Mouse (Mus musculus): ENCODE measurements around the gene Insl6. TPM values are rescaled to one million over a fixed set of nuclear protein-coding genes. Genes with fewer than 3 reads are reported as not detected.

Gene Insl6
- polyA plus RNA-seq, 1 experiment from 2014 or later = 19.1 TPM

GRCm38 (mm10) chr19:29361468-29362130 is 36.4 kb upstream of the Insl6 start:
- Histone ChIP-seq H3K27me3 (replicated peaks; ENCODE audit: control insufficient read depth, insufficient read depth, low read length) (no peaks in the 10 kb centered on the region), H3K27ac (ENCODE audit: low read length) (peak overlapping the region; percentile 65), H3K4me3 (ENCODE audit: low read length) (peak overlapping the region; percentile 74), H3K36me3 (ENCODE audit: control insufficient read depth, insufficient read depth, low read length) (0 out of 2 replicates have a peak, but pooled peaks cover 6% of the 10 kb centered on the region), H3K4me1 (ENCODE audit: control insufficient read depth, insufficient read depth, low read length) (peaks cover 10% of the 10 kb centered on the region; the same call in 1 of the 2 replicates), H3K4me2 (ENCODE audit: low read depth, low read length) (peak overlapping the region; percentile 73), H3K9ac (ENCODE audit: low read depth, low read length) (peak overlapping the region; percentile 85), H3K9me3 (ENCODE audit: control insufficient read depth, low read length) (no peaks in the 10 kb centered on the region)
- WGBS = 2% methylated on average over 33 of the region's 33 CpGs
- ATAC-seq = peak; percentile 99

DNA sequence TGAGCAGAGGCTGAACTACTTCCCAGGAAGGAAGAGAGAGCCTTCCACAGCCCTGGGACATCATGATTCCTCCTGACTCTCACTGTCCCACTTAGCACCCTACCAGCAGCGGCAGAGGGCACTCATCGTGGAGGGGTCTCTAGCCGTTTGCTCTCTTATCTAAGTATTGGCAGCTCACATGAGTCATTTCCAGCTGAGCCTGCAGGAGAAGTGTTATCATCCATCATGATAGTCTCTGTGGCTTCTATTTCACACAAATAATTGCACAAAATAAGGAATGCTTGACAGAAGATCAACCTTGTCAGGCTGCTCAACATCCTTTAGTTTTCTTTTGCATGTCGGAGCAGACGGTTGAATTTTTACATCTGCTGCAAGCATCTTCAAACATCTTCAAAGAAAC is 35.1 kb upstream of the Insl6 start:
- no peak overlapping the region for H3K27ac ChIP-seq (ENCODE audit: low read length)
- peak overlapping the region; percentile 24; the same call in 1 of the 2 replicates for H3K9ac ChIP-seq (ENCODE audit: low read depth, low read length)
- ATAC-seq = no peak
- peak overlapping the region; percentile 74 for H3K4me3 ChIP-seq (ENCODE audit: low read length)
- peak overlapping the region; percentile 73 for H3K4me2 ChIP-seq (ENCODE audit: low read depth, low read length)
- 0 out of 2 replicates have a peak, but pooled peaks cover 6% of the 10 kb centered on the region for H3K36me3 ChIP-seq (ENCODE audit: control insufficient read depth, insufficient read depth, low read length)
- H3K4me1 ChIP-seq (ENCODE audit: control insufficient read depth, insufficient read depth, low read length) = peaks cover 8% of the 10 kb centered on the region; the same call in 1 of the 2 replicates
- WGBS = 69% methylated on average over 5 of the region's 5 CpGs
- H3K9me3 ChIP-seq (ENCODE audit: control insufficient read depth, low read length) = no peaks in the 10 kb centered on the region
- no peaks in the 10 kb centered on the region for H3K27me3 ChIP-seq (replicated peaks; ENCODE audit: control insufficient read depth, insufficient read depth, low read length)

GRCm38 (mm10) chr19:29356281-29356680 is 31.1 kb upstream of the Insl6 start:
- H3K9ac ChIP-seq (ENCODE audit: low read depth, low read length) = no peak overlapping the region
- H3K27ac ChIP-seq (ENCODE audit: low read length) = no peak overlapping the region
- no peak for ATAC-seq
- no peak overlapping the region for H3K4me3 ChIP-seq (ENCODE audit: low read length)
- H3K4me2 ChIP-seq (ENCODE audit: low read depth, low read length) = no peak overlapping the region
- 89% methylated on average over 11 of the region's 11 CpGs for WGBS
- no peaks in the 10 kb centered on the region for H3K27me3 ChIP-seq (replicated peaks; ENCODE audit: control insufficient read depth, insufficient read depth, low read length)
- no peaks in the 10 kb centered on the region for H3K9me3 ChIP-seq (ENCODE audit: control insufficient read depth, low read length)
- H3K36me3 ChIP-seq (ENCODE audit: control insufficient read depth, insufficient read depth, low read length) = 0 out of 2 replicates have a peak, but pooled peaks cover 6% of the 10 kb centered on the region
- H3K4me1 ChIP-seq (ENCODE audit: control insufficient read depth, insufficient read depth, low read length) = peaks cover 8% of the 10 kb centered on the region; the same call in 1 of the 2 replicates

GRCm38 (mm10) chr19:29354895-29355877 is 30.0 kb upstream of the Insl6 start:
- Histone ChIP-seq H3K9me3 (ENCODE audit: control insufficient read depth, low read length) (no peaks in the 10 kb centered on the region), H3K36me3 (ENCODE audit: control insufficient read depth, insufficient read depth, low read length) (0 out of 2 replicates have a peak, but pooled peaks cover 6% of the 10 kb centered on the region), H3K27ac (ENCODE audit: low read length) (no peak overlapping the region), H3K27me3 (replicated peaks; ENCODE audit: control insufficient read depth, insufficient read depth, low read length) (no peaks in the 10 kb centered on the region), H3K4me1 (ENCODE audit: control insufficient read depth, insufficient read depth, low read length) (0 out of 2 replicates have a peak, but pooled peaks cover 3% of the 10 kb centered on the region), H3K9ac (ENCODE audit: low read depth, low read length) (peak overlapping the region; percentile 49; the same call in 1 of the 2 replicates), H3K4me2 (ENCODE audit: low read depth, low read length) (peak overlapping the region; percentile 62), H3K4me3 (ENCODE audit: low read length) (peak overlapping the region; percentile 32)
- peak; percentile 66 for ATAC-seq
- 4% methylated on average over 20 of the region's 20 CpGs for WGBS

GRCm38 (mm10) chr19:29350991-29351390 is 25.8 kb upstream of the Insl6 start:
- Histone ChIP-seq H3K9me3 (ENCODE audit: control insufficient read depth, low read length) (no peaks in the 10 kb centered on the region), H3K9ac (ENCODE audit: low read depth, low read length) (no peak overlapping the region), H3K4me2 (ENCODE audit: low read depth, low read length) (no peak overlapping the region), H3K27me3 (replicated peaks; ENCODE audit: control insufficient read depth, insufficient read depth, low read length) (no peaks in the 10 kb centered on the region), H3K27ac (ENCODE audit: low read length) (no peak overlapping the region), H3K36me3 (ENCODE audit: control insufficient read depth, insufficient read depth, low read length) (peaks cover 3% of the 10 kb centered on the region; the same call in 1 of the 2 replicates), H3K4me1 (ENCODE audit: control insufficient read depth, insufficient read depth, low read length) (no peaks in the 10 kb centered on the region), H3K4me3 (ENCODE audit: low read length) (no peak overlapping the region)
- no peak for ATAC-seq
- 55% methylated on average over 5 of the region's 5 CpGs for WGBS

GRCm38 (mm10) chr19:29345636-29346035 is 20.5 kb upstream of the Insl6 start:
- H3K27me3 ChIP-seq (replicated peaks; ENCODE audit: control insufficient read depth, insufficient read depth, low read length) = no peaks in the 10 kb centered on the region
- peaks cover 3% of the 10 kb centered on the region; the same call in 1 of the 2 replicates for H3K36me3 ChIP-seq (ENCODE audit: control insufficient read depth, insufficient read depth, low read length)
- ATAC-seq = no peak
- no peak overlapping the region for H3K9ac ChIP-seq (ENCODE audit: low read depth, low read length)
- H3K27ac ChIP-seq (ENCODE audit: low read length) = no peak overlapping the region
- no peaks in the 10 kb centered on the region for H3K9me3 ChIP-seq (ENCODE audit: control insufficient read depth, low read length)
- H3K4me1 ChIP-seq (ENCODE audit: control insufficient read depth, insufficient read depth, low read length) = no peaks in the 10 kb centered on the region
- H3K4me2 ChIP-seq (ENCODE audit: low read depth, low read length) = no peak overlapping the region
- H3K4me3 ChIP-seq (ENCODE audit: low read length) = no peak overlapping the region
- WGBS = 76% methylated on average over 6 of the region's 6 CpGs

- ATAC-seq = no peak
Measured at GRCm38 (mm10) chr19:29344868-29345267, 19.7 kb upstream of the Insl6 start.

GRCm38 (mm10) chr19:29342281-29342680 is 17.1 kb upstream of the Insl6 start:
- no peak overlapping the region for H3K27ac ChIP-seq (ENCODE audit: low read length)
- no peaks in the 10 kb centered on the region for H3K27me3 ChIP-seq (replicated peaks; ENCODE audit: control insufficient read depth, insufficient read depth, low read length)
- no peaks in the 10 kb centered on the region for H3K9me3 ChIP-seq (ENCODE audit: control insufficient read depth, low read length)
- H3K4me3 ChIP-seq (ENCODE audit: low read length) = no peak overlapping the region
- no peak for ATAC-seq
- no peaks in the 10 kb centered on the region for H3K4me1 ChIP-seq (ENCODE audit: control insufficient read depth, insufficient read depth, low read length)
- H3K9ac ChIP-seq (ENCODE audit: low read depth, low read length) = no peak overlapping the region
- no peak overlapping the region for H3K4me2 ChIP-seq (ENCODE audit: low read depth, low read length)
- H3K36me3 ChIP-seq (ENCODE audit: control insufficient read depth, insufficient read depth, low read length) = no peaks in the 10 kb centered on the region
- WGBS = 83% methylated on average over 6 of the region's 6 CpGs

More at GRCm38 (mm10) chr19:29344868-29345267, 19.7 kb upstream of the Insl6 start:
- Histone ChIP-seq H3K27me3 (replicated peaks; ENCODE audit: control insufficient read depth, insufficient read depth, low read length) (no peaks in the 10 kb centered on the region), H3K4me2 (ENCODE audit: low read depth, low read length) (no peak overlapping the region), H3K27ac (ENCODE audit: low read length) (no peak overlapping the region), H3K9me3 (ENCODE audit: control insufficient read depth, low read length) (no peaks in the 10 kb centered on the region), H3K9ac (ENCODE audit: low read depth, low read length) (no peak overlapping the region), H3K4me1 (ENCODE audit: control insufficient read depth, insufficient read depth, low read length) (no peaks in the 10 kb centered on the region), H3K4me3 (ENCODE audit: low read length) (no peak overlapping the region), H3K36me3 (ENCODE audit: control insufficient read depth, insufficient read depth, low read length) (peaks cover 2% of the 10 kb centered on the region; the same call in 1 of the 2 replicates)

DNA sequence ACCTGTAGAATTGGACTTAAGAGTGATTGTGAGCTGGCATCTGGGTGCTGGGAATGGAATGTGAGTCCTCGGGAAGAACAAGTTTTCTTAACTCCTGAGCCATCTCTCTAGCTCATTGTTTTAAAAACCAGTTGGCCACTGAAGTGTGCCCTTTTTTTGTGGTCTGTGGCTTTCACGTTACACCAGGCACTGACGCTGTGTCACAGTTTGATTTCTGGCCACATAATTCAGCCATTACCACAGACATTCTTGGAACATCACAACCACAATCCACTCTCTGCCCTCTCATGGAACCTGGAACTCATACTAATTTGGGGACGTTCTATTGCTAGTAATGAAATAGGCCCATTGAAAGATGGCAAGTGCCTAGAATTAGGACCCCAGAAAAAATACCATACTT is 15.9 kb upstream of the Insl6 start:
- Histone ChIP-seq H3K9ac (ENCODE audit: low read depth, low read length) (no peak overlapping the region), H3K9me3 (ENCODE audit: control insufficient read depth, low read length) (no peaks in the 10 kb centered on the region), H3K4me3 (ENCODE audit: low read length) (no peak overlapping the region), H3K36me3 (ENCODE audit: control insufficient read depth, insufficient read depth, low read length) (no peaks in the 10 kb centered on the region), H3K4me2 (ENCODE audit: low read depth, low read length) (no peak overlapping the region), H3K4me1 (ENCODE audit: control insufficient read depth, insufficient read depth, low read length) (no peaks in the 10 kb centered on the region), H3K27ac (ENCODE audit: low read length) (no peak overlapping the region), H3K27me3 (replicated peaks; ENCODE audit: control insufficient read depth, insufficient read depth, low read length) (no peaks in the 10 kb centered on the region)
- ATAC-seq = no peak
- WGBS = 80% methylated on average over 4 of the region's 4 CpGs
